Mouse (Mus musculus): Measurements from ENCODE around the gene Cpne2. TPM values are rescaled to one million over a fixed set of nuclear protein-coding genes. Genes with fewer than 3 reads are reported as not detected.

Gene Cpne2
- total RNA-seq, 1 experiment = 12.5 TPM

DNA sequence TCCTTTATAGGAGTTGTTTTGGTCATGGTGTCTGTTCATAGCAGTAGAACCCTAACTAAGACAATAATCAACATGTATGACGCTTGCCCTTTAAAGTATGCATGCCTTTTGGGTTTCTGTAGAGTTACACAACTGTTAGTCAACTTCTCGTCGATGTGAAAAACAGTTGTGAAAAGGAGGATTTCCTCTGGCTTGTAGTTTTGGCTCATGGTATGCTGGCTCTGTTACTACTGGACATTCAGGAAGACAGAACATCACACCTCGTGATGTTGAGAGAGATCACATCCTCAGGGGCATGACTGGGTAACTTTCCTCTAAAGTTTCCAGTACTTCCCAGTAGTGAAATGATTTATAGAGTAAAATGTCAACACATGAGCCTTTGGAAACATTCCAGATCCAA, 2.1 kb upstream of the Cpne2 start:
- in situ Hi-C loops (cut with MboI; ENCODE audit: low sequenced_read_pairs in 2 of 2, unreplicated experiment in 2 of 2) = no loop called here
- no peaks in the 10 kb centered on the region for H3K9me3 ChIP-seq (ENCODE audit: control insufficient read depth, insufficient read depth, low read depth, low read length)
- H3K4me1 ChIP-seq (ENCODE audit: control insufficient read depth in 2 of 2, insufficient read depth in 2 of 2, low read length in 2 of 2, poor library complexity in 1 of 2) = peaks cover 0 to 5% of the 10 kb centered on the region in 2 experiments; a peak in 1 of 4 replicates
- H3K9ac ChIP-seq (ENCODE audit: insufficient read depth, low read depth, low read length, poor library complexity, severe bottlenecking) = no peak overlapping the region
- no peak overlapping the region for H3K4me3 ChIP-seq (ENCODE audit: insufficient read depth in 1 of 2, low read depth in 1 of 2, low read length in 2 of 2, poor library complexity in 1 of 2, severe bottlenecking in 1 of 2)
- no peak for DNase-seq (ENCODE audit: low read depth, low spot score)
- no peak for TF ChIP-seq MAFK (IDR thresholded peaks at IDR 0.05; ENCODE audit: insufficient read depth, low read depth, low read length)
- TF ChIP-seq ZC3H11A (IDR thresholded peaks at IDR 0.05; ENCODE audit: borderline replicate concordance, low read depth, low read length) = no peak
- TF ChIP-seq CHD2 (IDR thresholded peaks at IDR 0.05; ENCODE audit: low read depth, low read length) = no peak
- TF ChIP-seq ZNF384 (IDR thresholded peaks at IDR 0.05; ENCODE audit: low read depth, low read length) = no peak
- TF ChIP-seq HCFC1 (IDR thresholded peaks at IDR 0.05; ENCODE audit: borderline replicate concordance, insufficient read depth, low read length) = no peak
- no peak overlapping the region for H3K27ac ChIP-seq (ENCODE audit: insufficient read depth, low read depth, low read length, poor library complexity, severe bottlenecking)
- H3K36me3 ChIP-seq (ENCODE audit: control insufficient read depth, insufficient read depth, low read length, poor library complexity, severe bottlenecking) = no peaks in the 10 kb centered on the region

DNA sequence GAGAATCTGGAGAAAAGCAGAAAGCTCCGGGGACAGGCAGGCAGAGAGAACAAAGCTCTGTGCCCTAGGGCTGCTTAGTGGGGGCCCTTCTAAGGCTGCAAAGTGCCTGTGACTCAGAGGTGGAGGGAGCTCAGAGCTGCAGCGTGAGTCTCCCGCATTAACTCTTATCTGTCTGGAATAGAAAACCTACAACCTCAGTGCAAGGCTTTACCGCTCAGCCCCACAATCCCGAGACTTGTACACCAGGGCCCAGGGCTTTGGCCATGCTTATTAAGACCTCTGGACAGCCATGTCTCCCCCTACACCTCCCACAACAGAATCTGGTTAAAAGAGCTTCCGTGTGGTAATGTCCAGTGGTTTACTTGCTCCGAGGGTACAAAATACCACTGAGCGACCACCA, 790 bp upstream of the Cpne2 start:
- in situ Hi-C loops (cut with MboI; ENCODE audit: low sequenced_read_pairs in 2 of 2, unreplicated experiment in 2 of 2) = no loop called here
- Histone ChIP-seq H3K36me3 (ENCODE audit: control insufficient read depth, insufficient read depth, low read length, poor library complexity, severe bottlenecking) (no peaks in the 10 kb centered on the region), H3K27ac (ENCODE audit: insufficient read depth, low read depth, low read length, poor library complexity, severe bottlenecking) (no peak overlapping the region), H3K4me3 (ENCODE audit: insufficient read depth in 1 of 2, low read depth in 1 of 2, low read length in 2 of 2, poor library complexity in 1 of 2, severe bottlenecking in 1 of 2) (peak overlapping the region in 1 of 2 experiments; percentile 49; a peak in 1 of 4 replicates), H3K9ac (ENCODE audit: insufficient read depth, low read depth, low read length, poor library complexity, severe bottlenecking) (no peak overlapping the region), H3K4me1 (ENCODE audit: control insufficient read depth in 2 of 2, insufficient read depth in 2 of 2, low read length in 2 of 2, poor library complexity in 1 of 2) (peaks cover 0 to 5% of the 10 kb centered on the region in 2 experiments; a peak in 1 of 4 replicates), H3K9me3 (ENCODE audit: control insufficient read depth, insufficient read depth, low read depth, low read length) (no peaks in the 10 kb centered on the region)
- no peak for DNase-seq (ENCODE audit: low read depth, low spot score)
- TF ChIP-seq CHD2 (IDR thresholded peaks at IDR 0.05; ENCODE audit: low read depth, low read length) (no peak), ZC3H11A (IDR thresholded peaks at IDR 0.05; ENCODE audit: borderline replicate concordance, low read depth, low read length) (no peak), HCFC1 (IDR thresholded peaks at IDR 0.05; ENCODE audit: borderline replicate concordance, insufficient read depth, low read length) (no peak), MAFK (IDR thresholded peaks at IDR 0.05; ENCODE audit: insufficient read depth, low read depth, low read length) (no peak), ZNF384 (IDR thresholded peaks at IDR 0.05; ENCODE audit: low read depth, low read length) (no peak)

DNA sequence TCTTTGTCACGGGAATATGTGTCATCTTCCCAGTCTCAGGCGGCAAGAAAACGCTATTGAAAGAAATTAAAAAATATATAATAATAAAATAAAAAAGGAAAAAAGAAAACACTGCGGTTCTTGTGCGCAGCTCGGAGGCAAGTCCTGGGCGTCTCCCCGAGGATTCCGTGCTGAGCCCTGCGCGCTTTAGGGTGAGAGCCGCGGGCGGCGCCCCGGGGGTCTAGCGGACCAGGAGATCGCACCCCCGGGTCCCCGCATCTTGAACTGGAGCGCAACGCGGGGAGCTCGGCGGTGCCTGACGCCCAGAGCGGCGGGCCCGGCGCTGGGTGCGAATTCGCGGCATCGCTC, 291 bp upstream of the Cpne2 start:
- in situ Hi-C loops (cut with MboI; ENCODE audit: low sequenced_read_pairs in 2 of 2, unreplicated experiment in 2 of 2) = no loop called here
- Histone ChIP-seq H3K27ac (ENCODE audit: insufficient read depth, low read depth, low read length, poor library complexity, severe bottlenecking) (no peak overlapping the region), H3K36me3 (ENCODE audit: control insufficient read depth, insufficient read depth, low read length, poor library complexity, severe bottlenecking) (no peaks in the 10 kb centered on the region), H3K9ac (ENCODE audit: insufficient read depth, low read depth, low read length, poor library complexity, severe bottlenecking) (peak overlapping the region; percentile 57; the same call in 1 of the 2 replicates), H3K9me3 (ENCODE audit: control insufficient read depth, insufficient read depth, low read depth, low read length) (no peaks in the 10 kb centered on the region), H3K4me3 (ENCODE audit: insufficient read depth in 1 of 2, low read depth in 1 of 2, low read length in 2 of 2, poor library complexity in 1 of 2, severe bottlenecking in 1 of 2) (peak overlapping the region; percentile 49 to 76), H3K4me1 (ENCODE audit: control insufficient read depth in 2 of 2, insufficient read depth in 2 of 2, low read length in 2 of 2, poor library complexity in 1 of 2) (peaks cover 0 to 5% of the 10 kb centered on the region in 2 experiments; a peak in 1 of 4 replicates)
- TF ChIP-seq HCFC1 (IDR thresholded peaks at IDR 0.05; ENCODE audit: borderline replicate concordance, insufficient read depth, low read length) (no peak), CHD2 (IDR thresholded peaks at IDR 0.05; ENCODE audit: low read depth, low read length) (no peak), ZNF384 (IDR thresholded peaks at IDR 0.05; ENCODE audit: low read depth, low read length) (no peak), MAFK (IDR thresholded peaks at IDR 0.05; ENCODE audit: insufficient read depth, low read depth, low read length) (no peak), ZC3H11A (IDR thresholded peaks at IDR 0.05; ENCODE audit: borderline replicate concordance, low read depth, low read length) (no peak)
- DNase-seq (ENCODE audit: low read depth, low spot score) = no peak

DNA sequence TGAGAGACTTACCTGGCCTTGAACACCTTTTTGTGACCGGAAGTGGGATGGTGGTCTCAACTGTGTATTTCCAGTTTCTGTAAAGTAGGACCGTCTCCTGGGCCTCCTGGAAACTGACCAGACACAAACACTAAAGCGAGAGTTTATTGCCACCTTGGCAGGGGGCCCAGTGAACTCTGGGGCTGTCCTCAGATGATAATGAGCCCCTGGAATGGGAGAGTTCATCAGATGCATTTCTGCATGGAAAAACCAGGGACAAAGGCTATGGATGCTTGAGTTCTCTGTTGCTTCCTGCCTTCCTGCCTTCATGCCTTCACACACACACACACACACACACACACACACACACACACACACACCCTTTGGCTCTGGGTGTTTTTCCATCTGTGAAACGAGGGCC, 1.8 kb downstream of the Cpne2 start:
- Histone ChIP-seq H3K4me1 (ENCODE audit: control insufficient read depth in 2 of 2, insufficient read depth in 2 of 2, low read length in 2 of 2, poor library complexity in 1 of 2) (peaks cover 0 to 5% of the 10 kb centered on the region in 2 experiments; a peak in 1 of 4 replicates), H3K27ac (ENCODE audit: insufficient read depth, low read depth, low read length, poor library complexity, severe bottlenecking) (no peak overlapping the region), H3K9me3 (ENCODE audit: control insufficient read depth, insufficient read depth, low read depth, low read length) (no peaks in the 10 kb centered on the region), H3K9ac (ENCODE audit: insufficient read depth, low read depth, low read length, poor library complexity, severe bottlenecking) (no peak overlapping the region), H3K36me3 (ENCODE audit: control insufficient read depth, insufficient read depth, low read length, poor library complexity, severe bottlenecking) (no peaks in the 10 kb centered on the region), H3K4me3 (ENCODE audit: insufficient read depth in 1 of 2, low read depth in 1 of 2, low read length in 2 of 2, poor library complexity in 1 of 2, severe bottlenecking in 1 of 2) (no peak overlapping the region)
- no peak for DNase-seq (ENCODE audit: low read depth, low spot score)
- in situ Hi-C loops (cut with MboI; ENCODE audit: low sequenced_read_pairs in 2 of 2, unreplicated experiment in 2 of 2) = no loop called here
- TF ChIP-seq CHD2 (IDR thresholded peaks at IDR 0.05; ENCODE audit: low read depth, low read length) (no peak), ZC3H11A (IDR thresholded peaks at IDR 0.05; ENCODE audit: borderline replicate concordance, low read depth, low read length) (no peak), HCFC1 (IDR thresholded peaks at IDR 0.05; ENCODE audit: borderline replicate concordance, insufficient read depth, low read length) (no peak), ZNF384 (IDR thresholded peaks at IDR 0.05; ENCODE audit: low read depth, low read length) (no peak), MAFK (IDR thresholded peaks at IDR 0.05; ENCODE audit: insufficient read depth, low read depth, low read length) (no peak)

GRCm38 (mm10) chr8:94535631-94536030, 2.8 kb downstream of the Cpne2 start:
- no peaks in the 10 kb centered on the region for H3K9me3 ChIP-seq (ENCODE audit: control insufficient read depth, insufficient read depth, low read depth, low read length)
- TF ChIP-seq CHD2 (IDR thresholded peaks at IDR 0.05; ENCODE audit: low read depth, low read length) (no peak), ZC3H11A (IDR thresholded peaks at IDR 0.05; ENCODE audit: borderline replicate concordance, low read depth, low read length) (no peak), ZNF384 (IDR thresholded peaks at IDR 0.05; ENCODE audit: low read depth, low read length) (no peak), MAFK (IDR thresholded peaks at IDR 0.05; ENCODE audit: insufficient read depth, low read depth, low read length) (no peak), HCFC1 (IDR thresholded peaks at IDR 0.05; ENCODE audit: borderline replicate concordance, insufficient read depth, low read length) (no peak)
- no peak overlapping the region for H3K27ac ChIP-seq (ENCODE audit: insufficient read depth, low read depth, low read length, poor library complexity, severe bottlenecking)
- H3K4me3 ChIP-seq (ENCODE audit: insufficient read depth in 1 of 2, low read depth in 1 of 2, low read length in 2 of 2, poor library complexity in 1 of 2, severe bottlenecking in 1 of 2) = no peak overlapping the region
- DNase-seq (ENCODE audit: low read depth, low spot score) = no peak
- peaks cover 0 to 5% of the 10 kb centered on the region in 2 experiments; a peak in 1 of 4 replicates for H3K4me1 ChIP-seq (ENCODE audit: control insufficient read depth in 2 of 2, insufficient read depth in 2 of 2, low read length in 2 of 2, poor library complexity in 1 of 2)
- no peak overlapping the region for H3K9ac ChIP-seq (ENCODE audit: insufficient read depth, low read depth, low read length, poor library complexity, severe bottlenecking)
- in situ Hi-C loops (cut with MboI; ENCODE audit: low sequenced_read_pairs in 2 of 2, unreplicated experiment in 2 of 2) = no loop called here
- no peaks in the 10 kb centered on the region for H3K36me3 ChIP-seq (ENCODE audit: control insufficient read depth, insufficient read depth, low read length, poor library complexity, severe bottlenecking)

Measured in ES-E14 (cell line).